ENCODE assay signal across 19 mouse cellular contexts in the genomic region with DNA sequence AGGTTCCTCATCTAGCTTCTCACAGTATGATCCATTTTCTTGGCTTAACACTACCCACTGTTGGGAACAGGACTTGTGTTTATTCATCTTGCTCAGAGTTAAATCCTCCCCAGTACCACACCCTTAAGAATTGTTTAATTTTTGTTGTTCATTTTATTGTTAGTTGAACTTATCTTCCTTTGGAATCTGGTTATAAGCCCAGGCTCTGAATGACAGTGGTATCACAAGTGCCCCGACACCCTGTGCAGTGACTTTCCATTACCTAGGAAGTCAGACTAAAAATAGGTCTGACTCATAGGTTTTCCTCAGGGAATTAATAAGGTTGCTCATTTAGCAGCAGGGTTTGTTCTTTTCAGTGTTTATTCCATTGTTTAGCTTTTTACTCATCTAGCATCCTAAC.
A peak's percentile ranks its signal among the peaks of the same experiment; 100 is the strongest.
DNase-seq lines count a peak whose midpoint lies in the region; ATAC-seq and TF ChIP-seq lines count a peak whose summit lies in the region.
"Had no signal": no experiment of that assay in that cellular context is flagged by ENCODE, and none has a peak within 500 bp of the region (broad histone marks: within the 10 kb centered on the region; RNA-seq: fewer than 3 reads in every experiment).

No protein-coding gene starts in this region.

- H3K4me2 ChIP-seq in heart, embryonic 11.5 days = no peak overlapping the region
- H3K4me2 ChIP-seq in lung, embryonic 15.5 days = no peak overlapping the region
- H3K4me2 ChIP-seq in heart, embryonic 13.5 days = no peak overlapping the region
- peak overlapping the region; percentile 53 for H3K4me2 ChIP-seq in myocyte (ENCODE audit: low read depth)
- H3K4me2 ChIP-seq: liver, embryonic 13.5 days; midbrain, embryonic 15.5 days had no signal

- peaks cover 16% of the 10 kb centered on the region for H3K79me2 ChIP-seq in myocyte (ENCODE audit: control insufficient read depth, insufficient read depth)

- ATAC-seq in heart, embryonic 11.5 days (replicated peaks; ENCODE audit: insufficient number of reproducible peaks, low FRiP score, low TSS enrichment) = no peak
- ATAC-seq in lung, embryonic 15.5 days (ENCODE audit: borderline replicate concordance, extremely low read depth, low FRiP score, low TSS enrichment) = no peak
- ATAC-seq in heart, embryonic 13.5 days (ENCODE audit: extremely low read depth, insufficient number of reproducible peaks, low FRiP score, low TSS enrichment) = no peak
- ATAC-seq: CD4-positive, CD25-positive, alpha-beta regulatory T cell, adult 4 months; hindbrain, embryonic 16.5 days; midbrain, embryonic 15.5 days had no signal

- H3K4me3 ChIP-seq in heart, embryonic 10.5 days = no peak overlapping the region
- no peak overlapping the region for H3K4me3 ChIP-seq in heart, embryonic 11.5 days (ENCODE audit: low read depth, low read length)
- no peak overlapping the region for H3K4me3 ChIP-seq in lung, embryonic 15.5 days
- H3K4me3 ChIP-seq in heart, embryonic 13.5 days = no peak overlapping the region
- H3K4me3 ChIP-seq in myocyte = no peak overlapping the region
- H3K4me3 ChIP-seq: forebrain, embryonic 10.5 days; liver, embryonic 13.5 days; midbrain, embryonic 15.5 days had no signal

- peaks cover 20% of the 10 kb centered on the region for H3K36me3 ChIP-seq in heart, embryonic 10.5 days
- peaks cover 9% of the 10 kb centered on the region; the same call in 1 of the 2 replicates for H3K36me3 ChIP-seq in heart, embryonic 11.5 days (ENCODE audit: control insufficient read depth, insufficient read depth, low read length)
- H3K36me3 ChIP-seq in lung, embryonic 15.5 days = peaks cover 25% of the 10 kb centered on the region
- H3K36me3 ChIP-seq in heart, embryonic 13.5 days = peaks cover 22% of the 10 kb centered on the region
- peaks cover 40% of the 10 kb centered on the region for H3K36me3 ChIP-seq in myocyte (ENCODE audit: control insufficient read depth, insufficient read depth)
- H3K36me3 ChIP-seq: G1E; midbrain, embryonic 15.5 days had no signal

- peaks cover 21% of the 10 kb centered on the region for H3K4me1 ChIP-seq in heart, embryonic 10.5 days
- peaks cover 3% of the 10 kb centered on the region; the same call in 1 of the 2 replicates for H3K4me1 ChIP-seq in heart, embryonic 11.5 days (ENCODE audit: control insufficient read depth, insufficient read depth, low read length)
- peaks cover 13% of the 10 kb centered on the region; the same call in 1 of the 2 replicates for H3K4me1 ChIP-seq in lung, embryonic 15.5 days
- peaks cover 35% of the 10 kb centered on the region for H3K4me1 ChIP-seq in heart, embryonic 13.5 days
- H3K4me1 ChIP-seq: liver, embryonic 13.5 days had no signal

- 39% methylated on average over 1 of the region's 1 CpGs for WGBS in heart, embryonic 10.5 days
- 21% methylated on average over 1 of the region's 1 CpGs for WGBS in heart, embryonic 11.5 days (ENCODE audit: insufficient replicate concordance)
- 69% methylated on average over 1 of the region's 1 CpGs for WGBS in lung, embryonic 15.5 days
- WGBS in heart, embryonic 13.5 days = 33% methylated on average over 1 of the region's 1 CpGs

- no peak for DNase-seq in heart, embryonic 10.5 days (ENCODE audit: low spot score)
- no peak for DNase-seq in lung, adult 18-20 months
- no peak for DNase-seq in layer of hippocampus, adult 9-10 months (ENCODE audit: low spot score)
- no peak for DNase-seq in adrenal gland, adult (ENCODE audit: inconsistent age in 2 of 2, low spot score in 1 of 2)
- DNase-seq: adrenal gland, postnatal 36 days; cerebellum, adult 9-11 months; kidney, adult 11 months; liver, embryonic 13.5 days; retina, postnatal 1 day; thymus, postnatal 36 days had no signal

- H3K27ac ChIP-seq in heart, embryonic 10.5 days = peak overlapping the region; percentile 64; the same call in 1 of the 2 replicates
- H3K27ac ChIP-seq in heart, embryonic 11.5 days (ENCODE audit: low read depth, low read length) = no peak overlapping the region
- peak overlapping the region; percentile 35; the same call in 1 of the 2 replicates for H3K27ac ChIP-seq in lung, embryonic 15.5 days
- peak overlapping the region; percentile 51; the same call in 1 of the 2 replicates for H3K27ac ChIP-seq in heart, embryonic 13.5 days (replicated peaks)
- H3K27ac ChIP-seq: forebrain, embryonic 10.5 days; liver, embryonic 13.5 days; midbrain, embryonic 15.5 days had no signal

- no peaks in the 10 kb centered on the region for H3K9me3 ChIP-seq in heart, embryonic 10.5 days
- H3K9me3 ChIP-seq in heart, embryonic 11.5 days (replicated peaks; ENCODE audit: control insufficient read depth, low read length) = 0 out of 2 replicates have a peak, but pooled peaks cover 2% of the 10 kb centered on the region
- peaks cover 4% of the 10 kb centered on the region for H3K9me3 ChIP-seq in lung, embryonic 15.5 days
- H3K9me3 ChIP-seq in heart, embryonic 13.5 days = peaks cover 7% of the 10 kb centered on the region
- H3K9me3 ChIP-seq: midbrain, embryonic 15.5 days had no signal

- H3K27me3 ChIP-seq in heart, embryonic 10.5 days (ENCODE audit: insufficient read depth, poor library complexity, severe bottlenecking) = no peaks in the 10 kb centered on the region
- no peaks in the 10 kb centered on the region for H3K27me3 ChIP-seq in heart, embryonic 11.5 days (ENCODE audit: control insufficient read depth, insufficient read depth, low read length)
- no peaks in the 10 kb centered on the region for H3K27me3 ChIP-seq in lung, embryonic 15.5 days
- no peaks in the 10 kb centered on the region for H3K27me3 ChIP-seq in heart, embryonic 13.5 days (replicated peaks)
- H3K27me3 ChIP-seq in myocyte (ENCODE audit: control insufficient read depth, insufficient read depth, insufficient read length) = no peaks in the 10 kb centered on the region
- H3K27me3 ChIP-seq: liver, embryonic 13.5 days; midbrain, embryonic 15.5 days had no signal

- H3K9ac ChIP-seq in heart, embryonic 11.5 days (ENCODE audit: low read depth, low read length) = no peak overlapping the region
- H3K9ac ChIP-seq in lung, embryonic 15.5 days = no peak overlapping the region
- no peak overlapping the region for H3K9ac ChIP-seq in heart, embryonic 13.5 days
- H3K9ac ChIP-seq: liver, embryonic 13.5 days; midbrain, embryonic 15.5 days had no signal

- no peak overlapping the region for H3ac ChIP-seq in myocyte (ENCODE audit: control insufficient read depth, insufficient read length)

- no peak for TF ChIP-seq POLR2A in myocyte (IDR thresholded peaks at IDR 0.05; ENCODE audit: insufficient read length, low read depth)

TF ChIP-seq in myocyte, 11 proteins besides CTCF, POLR2A, EP300 and RAD21:
- no peak for TF ChIP-seq USF1 (IDR thresholded peaks at IDR 0.05; ENCODE audit: low read depth)
- TF ChIP-seq MYOD1 (IDR thresholded peaks at IDR 0.05; ENCODE audit: control insufficient read depth in 1 of 3, insufficient read length in 2 of 3, low read depth in 2 of 3) = no peak
- no peak for TF ChIP-seq TCF3 (IDR thresholded peaks at IDR 0.05; ENCODE audit: insufficient read length, low read depth)
- no peak for TF ChIP-seq MAX (IDR thresholded peaks at IDR 0.05; ENCODE audit: low read depth)
- TF ChIP-seq REST (IDR thresholded peaks at IDR 0.05; ENCODE audit: insufficient read depth, insufficient read length) = no peak
